Mouse (Mus musculus) stomach, postnatal 0 days (tissue): ENCODE results near the gene 9930022D16Rik.

Experiments
- CTCF ChIP-seq: IDR thresholded peaks from 2 replicates; pipeline ENCODE4 v1.5.1; 2016; ENCODE audit warnings: antibody characterized with exemption, low read depth, mild to moderate bottlenecking, moderate library complexity
- EP300 ChIP-seq: optimal IDR thresholded peaks from 2 replicates; pipeline ENCODE3; 2016; ENCODE audit warnings: antibody characterized with exemption

DNA sequence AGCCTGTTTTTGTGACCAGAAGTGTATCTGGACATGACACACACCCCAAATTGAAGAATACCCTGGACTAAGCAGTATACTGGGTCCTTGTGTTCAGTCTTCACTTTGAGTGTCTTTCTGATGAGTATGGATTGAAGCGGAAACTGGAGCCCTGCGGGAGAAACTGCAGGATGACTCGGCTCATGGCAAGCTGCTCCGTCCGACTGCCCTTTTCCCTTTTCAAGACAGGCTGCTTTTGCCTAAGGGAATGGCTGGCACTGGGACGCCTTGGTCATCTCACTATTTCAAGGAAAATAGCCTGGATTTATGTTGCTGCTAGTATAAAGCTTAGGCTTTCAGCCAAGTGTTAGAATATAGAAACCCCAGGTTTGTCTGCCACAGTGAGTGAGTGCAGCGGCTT lies 22.5 kb upstream of the 9930022D16Rik start:
- TF ChIP-seq CTCF: no peak
- TF ChIP-seq EP300: no peak
